Mouse (Mus musculus): ENCODE results near the gene Ywhag. TPM values are rescaled to one million over a fixed set of nuclear protein-coding genes. Genes with fewer than 3 reads are reported as not detected.

Ywhag gene
- polyA plus RNA-seq, 1 experiment, result 57.1 TPM

GRCm38 (mm10) chr5:135919902-135920301 is 14.5 kb downstream of the Ywhag start:
- WGBS, result 17% methylated on average over 3 of the region's 3 CpGs
- 0 out of 2 replicates have a peak, but pooled peaks cover 4% of the 10 kb centered on the region for H3K4me1 ChIP-seq (ENCODE audit: control insufficient read depth, insufficient read depth, low read length)
- H3K36me3 ChIP-seq (ENCODE audit: control insufficient read depth, insufficient read depth, low read length), result no peaks in the 10 kb centered on the region; the same call in 1 of the 2 replicates
- H3K4me3 ChIP-seq (ENCODE audit: insufficient read depth, low read depth, low read length), result no peak overlapping the region
- DNase-seq, result peak; percentile 70
- TF ChIP-seq CTCF (conservative IDR thresholded peaks at IDR 0.05; ENCODE audit: insufficient read depth, insufficient read length, low read depth, low read length), result no peak
- no peak for TF ChIP-seq POLR2A (IDR thresholded peaks at IDR 0.05; ENCODE audit: low read depth, low read length)
- H3K27me3 ChIP-seq (replicated peaks; ENCODE audit: control insufficient read depth, insufficient read depth, low read length), result no peaks in the 10 kb centered on the region
- H3K27ac ChIP-seq (ENCODE audit: insufficient read depth, low read depth, low read length), result no peak overlapping the region

- DNase-seq, result no peak
- Histone ChIP-seq H3K27me3 (replicated peaks; ENCODE audit: control insufficient read depth, insufficient read depth, low read length) (no peaks in the 10 kb centered on the region), H3K27ac (ENCODE audit: insufficient read depth, low read depth, low read length) (no peak overlapping the region), H3K4me3 (ENCODE audit: insufficient read depth, low read depth, low read length) (no peak overlapping the region), H3K4me1 (ENCODE audit: control insufficient read depth, insufficient read depth, low read length) (0 out of 2 replicates have a peak, but pooled peaks cover 4% of the 10 kb centered on the region), H3K36me3 (ENCODE audit: control insufficient read depth, insufficient read depth, low read length) (no peaks in the 10 kb centered on the region; the same call in 1 of the 2 replicates)
- TF ChIP-seq CTCF (conservative IDR thresholded peaks at IDR 0.05; ENCODE audit: insufficient read depth, insufficient read length, low read depth, low read length) (no peak), POLR2A (IDR thresholded peaks at IDR 0.05; ENCODE audit: low read depth, low read length) (no peak)
- 95% methylated on average over 5 of the region's 5 CpGs for WGBS
These were observed 15.8 kb downstream of the Ywhag start for GRCm38 (mm10) chr5:135918593-135918992.

- Histone ChIP-seq H3K27ac (ENCODE audit: insufficient read depth, low read depth, low read length) (no peak overlapping the region), H3K36me3 (ENCODE audit: control insufficient read depth, insufficient read depth, low read length) (no peaks in the 10 kb centered on the region; the same call in 1 of the 2 replicates), H3K4me1 (ENCODE audit: control insufficient read depth, insufficient read depth, low read length) (peaks cover 4% of the 10 kb centered on the region; the same call in 1 of the 2 replicates), H3K4me3 (ENCODE audit: insufficient read depth, low read depth, low read length) (no peak overlapping the region), H3K27me3 (replicated peaks; ENCODE audit: control insufficient read depth, insufficient read depth, low read length) (no peaks in the 10 kb centered on the region)
- 89% methylated on average over 5 of the region's 5 CpGs for WGBS
- no peak for DNase-seq
- no peak for TF ChIP-seq CTCF (conservative IDR thresholded peaks at IDR 0.05; ENCODE audit: insufficient read depth, insufficient read length, low read depth, low read length)
- no peak for TF ChIP-seq POLR2A (IDR thresholded peaks at IDR 0.05; ENCODE audit: low read depth, low read length)
These were observed 16.4 kb downstream of the Ywhag start for GRCm38 (mm10) chr5:135918059-135918437.

DNA sequence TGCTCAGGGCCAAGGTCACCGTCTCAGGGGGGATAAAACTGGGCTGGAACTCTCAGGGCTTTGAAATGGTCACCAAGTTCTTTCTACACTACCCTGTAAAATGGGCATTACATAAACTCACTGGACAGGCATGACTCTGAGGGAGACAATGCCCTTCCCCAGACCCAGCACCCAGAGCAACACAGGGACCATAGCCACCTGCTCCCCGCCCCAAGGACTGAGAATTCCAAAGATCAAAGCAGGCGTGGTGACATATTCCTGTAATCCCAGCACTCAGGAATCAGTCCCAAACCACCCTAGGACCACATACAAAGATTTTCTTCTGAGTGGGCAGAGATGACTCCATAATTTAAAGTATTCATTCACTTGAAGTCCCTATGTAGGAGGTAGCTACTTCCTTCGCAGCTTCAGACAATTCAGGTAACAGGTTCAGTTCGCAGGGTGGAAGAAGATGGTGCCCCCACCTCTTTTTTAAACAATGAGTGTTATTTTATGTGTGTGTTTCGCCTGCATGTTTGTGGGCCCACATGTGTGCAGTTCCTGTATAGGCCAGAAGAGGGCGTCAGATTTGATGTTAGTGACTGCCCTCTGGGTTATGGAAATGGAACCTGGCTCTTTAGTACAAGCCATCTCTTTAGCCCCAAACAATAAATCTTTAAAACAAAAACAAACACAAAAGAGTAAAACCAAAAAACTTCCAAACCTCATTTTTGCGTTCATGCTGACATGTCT is 16.9 kb downstream of the Ywhag start:
- WGBS, result 87% methylated on average over 8 of the region's 8 CpGs
- DNase-seq, result peak; percentile 46
- no peaks in the 10 kb centered on the region for H3K27me3 ChIP-seq (replicated peaks; ENCODE audit: control insufficient read depth, insufficient read depth, low read length)
- no peak for TF ChIP-seq POLR2A (IDR thresholded peaks at IDR 0.05; ENCODE audit: low read depth, low read length)
- TF ChIP-seq CTCF (conservative IDR thresholded peaks at IDR 0.05; ENCODE audit: insufficient read depth, insufficient read length, low read depth, low read length), result 0 out of 2 replicates have a peak, but pooled peaks have one; percentile 18
- no peaks in the 10 kb centered on the region; the same call in 1 of the 2 replicates for H3K36me3 ChIP-seq (ENCODE audit: control insufficient read depth, insufficient read depth, low read length)
- H3K4me1 ChIP-seq (ENCODE audit: control insufficient read depth, insufficient read depth, low read length), result peaks cover 4% of the 10 kb centered on the region; the same call in 1 of the 2 replicates
- H3K4me3 ChIP-seq (ENCODE audit: insufficient read depth, low read depth, low read length), result no peak overlapping the region
- no peak overlapping the region for H3K27ac ChIP-seq (ENCODE audit: insufficient read depth, low read depth, low read length)

DNA sequence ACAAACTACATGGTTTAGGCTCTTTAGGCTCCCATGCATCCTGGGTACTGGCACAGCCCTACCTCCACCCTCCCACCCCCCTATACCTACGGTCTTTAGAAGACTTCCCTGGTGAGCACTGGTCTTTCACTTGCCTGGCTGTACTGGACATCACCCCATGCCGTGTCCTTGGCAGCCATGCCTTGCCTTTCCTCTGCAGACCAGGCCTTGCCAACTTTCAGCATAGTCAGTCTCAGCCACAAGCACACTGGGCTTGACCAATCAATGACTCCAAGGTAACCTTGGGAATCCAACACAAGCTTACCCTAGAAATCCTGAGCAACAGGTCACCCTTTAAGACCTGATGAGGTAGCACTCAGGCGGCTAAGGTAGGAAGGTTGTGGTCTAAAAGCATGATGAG is 17.8 kb downstream of the Ywhag start:
- 76% methylated on average over 3 of the region's 3 CpGs for WGBS
- peaks cover 4% of the 10 kb centered on the region; the same call in 1 of the 2 replicates for H3K4me1 ChIP-seq (ENCODE audit: control insufficient read depth, insufficient read depth, low read length)

GRCm38 (mm10) chr5:135916051-135916565 is 18.3 kb downstream of the Ywhag start:
- Histone ChIP-seq H3K27ac (ENCODE audit: insufficient read depth, low read depth, low read length) (no peak overlapping the region), H3K36me3 (ENCODE audit: control insufficient read depth, insufficient read depth, low read length) (no peaks in the 10 kb centered on the region)
- WGBS, result 55% methylated on average over 6 of the region's 6 CpGs

More for the DNA sequence above, 17.8 kb downstream of the Ywhag start:
- H3K4me3 ChIP-seq (ENCODE audit: insufficient read depth, low read depth, low read length), result no peak overlapping the region
- TF ChIP-seq CTCF (conservative IDR thresholded peaks at IDR 0.05; ENCODE audit: insufficient read depth, insufficient read length, low read depth, low read length) (no peak), POLR2A (IDR thresholded peaks at IDR 0.05; ENCODE audit: low read depth, low read length) (no peak)
- no peaks in the 10 kb centered on the region for H3K27me3 ChIP-seq (replicated peaks; ENCODE audit: control insufficient read depth, insufficient read depth, low read length)
- H3K36me3 ChIP-seq (ENCODE audit: control insufficient read depth, insufficient read depth, low read length), result no peaks in the 10 kb centered on the region
- H3K27ac ChIP-seq (ENCODE audit: insufficient read depth, low read depth, low read length), result no peak overlapping the region
- DNase-seq, result peak; percentile 56

GRCm38 (mm10) chr5:135914156-135914555 is 20.3 kb downstream of the Ywhag start:
- 43% methylated on average over 6 of the region's 6 CpGs for WGBS
- TF ChIP-seq POLR2A (IDR thresholded peaks at IDR 0.05; ENCODE audit: low read depth, low read length) (no peak), CTCF (conservative IDR thresholded peaks at IDR 0.05; ENCODE audit: insufficient read depth, insufficient read length, low read depth, low read length) (no peak; the same call in 1 of the 2 replicates)
- no peak overlapping the region for H3K4me3 ChIP-seq (ENCODE audit: insufficient read depth, low read depth, low read length)
- DNase-seq, result peak; percentile 50
- H3K27ac ChIP-seq (ENCODE audit: insufficient read depth, low read depth, low read length), result no peak overlapping the region
- H3K4me1 ChIP-seq (ENCODE audit: control insufficient read depth, insufficient read depth, low read length), result no peaks in the 10 kb centered on the region; the same call in 1 of the 2 replicates
- H3K36me3 ChIP-seq (ENCODE audit: control insufficient read depth, insufficient read depth, low read length), result peaks cover 5% of the 10 kb centered on the region; the same call in 1 of the 2 replicates
- H3K27me3 ChIP-seq (replicated peaks; ENCODE audit: control insufficient read depth, insufficient read depth, low read length), result no peaks in the 10 kb centered on the region

More at GRCm38 (mm10) chr5:135916051-135916565, 18.3 kb downstream of the Ywhag start:
- TF ChIP-seq CTCF (conservative IDR thresholded peaks at IDR 0.05; ENCODE audit: insufficient read depth, insufficient read length, low read depth, low read length) (no peak), POLR2A (IDR thresholded peaks at IDR 0.05; ENCODE audit: low read depth, low read length) (no peak)
- H3K4me3 ChIP-seq (ENCODE audit: insufficient read depth, low read depth, low read length), result no peak overlapping the region
- H3K27me3 ChIP-seq (replicated peaks; ENCODE audit: control insufficient read depth, insufficient read depth, low read length), result no peaks in the 10 kb centered on the region
- peak; percentile 43 for DNase-seq
- H3K4me1 ChIP-seq (ENCODE audit: control insufficient read depth, insufficient read depth, low read length), result peaks cover 4% of the 10 kb centered on the region; the same call in 1 of the 2 replicates
